Comparison of ENCODE assay signal across 7 mouse cellular contexts in the genomic region with DNA sequence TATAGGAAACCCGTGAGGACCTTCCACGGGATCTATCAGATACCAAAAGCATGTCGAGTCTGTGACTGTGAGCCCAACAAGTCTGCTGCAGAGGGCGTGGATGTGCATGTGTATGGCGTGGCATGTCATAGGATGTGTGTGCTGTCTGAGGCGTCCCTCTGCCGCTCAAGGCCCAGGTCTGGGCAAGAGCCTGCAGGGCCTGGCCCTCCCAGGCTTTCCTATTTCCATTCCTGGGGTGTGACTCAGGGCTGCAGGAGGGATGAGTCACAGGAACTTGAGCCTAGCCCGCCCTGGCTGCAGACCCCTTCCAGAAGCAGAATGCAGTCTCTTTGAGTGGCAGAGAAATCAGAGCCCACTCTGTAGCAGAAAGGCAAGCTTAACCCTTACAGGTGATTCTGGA. TPM values are rescaled to one million over a fixed set of nuclear protein-coding genes. Genes with fewer than 3 reads are reported as not detected.
DNase-seq lines count a peak whose midpoint lies in the region; ATAC-seq and TF ChIP-seq lines count a peak whose summit lies in the region.

No protein-coding gene starts in this region.

- H3K9ac ChIP-seq in midbrain, embryonic 11.5 days (ENCODE audit: low read length) = no peak overlapping the region
- H3K9ac ChIP-seq in heart, embryonic 12.5 days = peak overlapping the region; percentile 62
- 0 out of 2 replicates have a peak overlapping the region, but pooled peaks have one; percentile 41 for H3K9ac ChIP-seq in limb, embryonic 14.5 days (ENCODE audit: low read depth, low read length, severe bottlenecking)

- ATAC-seq in midbrain, embryonic 11.5 days (ENCODE audit: low FRiP score) = no peak
- no peak for ATAC-seq in heart, embryonic 12.5 days (ENCODE audit: insufficient number of reproducible peaks, low FRiP score)
- ATAC-seq in limb, embryonic 14.5 days (ENCODE audit: low FRiP score, low read depth) = no peak

- H3K4me1 ChIP-seq in midbrain, embryonic 10.5 days = peaks cover 89% of the 10 kb centered on the region
- H3K4me1 ChIP-seq in midbrain, embryonic 11.5 days (ENCODE audit: control insufficient read depth, insufficient read depth, low read length) = peaks cover 56% of the 10 kb centered on the region
- peaks cover 79% of the 10 kb centered on the region for H3K4me1 ChIP-seq in heart, embryonic 12.5 days (replicated peaks)
- H3K4me1 ChIP-seq in limb, embryonic 14.5 days (ENCODE audit: control insufficient read depth, insufficient read depth, low read length) = peaks cover 61% of the 10 kb centered on the region

- H3K4me3 ChIP-seq in midbrain, embryonic 10.5 days = peak overlapping the region; percentile 53
- no peak overlapping the region for H3K4me3 ChIP-seq in midbrain, embryonic 11.5 days (ENCODE audit: low read depth, low read length)
- H3K4me3 ChIP-seq in heart, embryonic 12.5 days = no peak overlapping the region
- H3K4me3 ChIP-seq in limb, embryonic 14.5 days (replicated peaks; ENCODE audit: low read length) = no peak overlapping the region

- peak overlapping the region; percentile 78; the same call in 1 of the 2 replicates for H3K27ac ChIP-seq in midbrain, embryonic 10.5 days (replicated peaks)
- H3K27ac ChIP-seq in midbrain, embryonic 11.5 days (ENCODE audit: low read depth, low read length) = no peak overlapping the region
- peak overlapping the region; percentile 97 for H3K27ac ChIP-seq in heart, embryonic 12.5 days (ENCODE audit: poor library complexity, severe bottlenecking)
- H3K27ac ChIP-seq in limb, embryonic 14.5 days (replicated peaks; ENCODE audit: low read depth, low read length) = peak overlapping the region; percentile 55; the same call in 1 of the 2 replicates

- peaks cover 9% of the 10 kb centered on the region for H3K27me3 ChIP-seq in midbrain, embryonic 10.5 days (ENCODE audit: low read depth, poor library complexity, severe bottlenecking)
- H3K27me3 ChIP-seq in midbrain, embryonic 11.5 days (ENCODE audit: control insufficient read depth, insufficient read depth, low read length) = peaks cover 4% of the 10 kb centered on the region; the same call in 1 of the 2 replicates
- no peaks in the 10 kb centered on the region for H3K27me3 ChIP-seq in heart, embryonic 12.5 days (replicated peaks)
- no peaks in the 10 kb centered on the region for H3K27me3 ChIP-seq in limb, embryonic 14.5 days (ENCODE audit: control insufficient read depth, insufficient read depth, low read length)

- no peaks in the 10 kb centered on the region for H3K9me3 ChIP-seq in midbrain, embryonic 10.5 days (replicated peaks)
- no peaks in the 10 kb centered on the region for H3K9me3 ChIP-seq in midbrain, embryonic 11.5 days (ENCODE audit: control insufficient read depth, low read length)
- no peaks in the 10 kb centered on the region for H3K9me3 ChIP-seq in heart, embryonic 12.5 days (replicated peaks)
- H3K9me3 ChIP-seq in limb, embryonic 14.5 days (ENCODE audit: control insufficient read depth, low read length) = no peaks in the 10 kb centered on the region

- H3K36me3 ChIP-seq in midbrain, embryonic 10.5 days = no peaks in the 10 kb centered on the region
- no peaks in the 10 kb centered on the region for H3K36me3 ChIP-seq in midbrain, embryonic 11.5 days (ENCODE audit: control insufficient read depth, insufficient read depth, low read length)
- H3K36me3 ChIP-seq in heart, embryonic 12.5 days = 0 out of 2 replicates have a peak, but pooled peaks cover under 1% of the 10 kb centered on the region
- no peaks in the 10 kb centered on the region for H3K36me3 ChIP-seq in limb, embryonic 14.5 days (ENCODE audit: control insufficient read depth, insufficient read depth, low read length)

- 75% methylated on average over 8 of the region's 8 CpGs for WGBS in midbrain, embryonic 10.5 days
- WGBS in midbrain, embryonic 11.5 days = 85% methylated on average over 8 of the region's 8 CpGs
- 36% methylated on average over 8 of the region's 8 CpGs for WGBS in heart, embryonic 12.5 days
- WGBS in limb, embryonic 14.5 days = 60% methylated on average over 8 of the region's 8 CpGs

- H3K4me2 ChIP-seq in midbrain, embryonic 11.5 days = no peak overlapping the region
- H3K4me2 ChIP-seq in heart, embryonic 12.5 days = peak overlapping the region; percentile 75
- H3K4me2 ChIP-seq in limb, embryonic 14.5 days (replicated peaks; ENCODE audit: low read depth, low read length, severe bottlenecking) = 0 out of 2 replicates have a peak overlapping the region, but pooled peaks have one; percentile 19

- TF ChIP-seq POLR2A in limb, embryonic 14.5 days (IDR thresholded peaks at IDR 0.05; ENCODE audit: borderline replicate concordance, extremely low read depth, insufficient read depth, insufficient read length) = no peak

- DNase-seq in midbrain, embryonic 10.5 days (ENCODE audit: low spot score) = no peak
- no peak for DNase-seq in midbrain, embryonic 11.5 days (ENCODE audit: low spot score, missing footprints)
- DNase-seq in adrenal gland, postnatal 36 days = peak; percentile 84 to 86
- DNase-seq in limb, embryonic 14.5 days (ENCODE audit: low spot score) = no peak
- no peak for DNase-seq in ovary, postnatal 14 days (ENCODE audit: low spot score)
- no peak for DNase-seq in thymus, postnatal 0 days (ENCODE audit: low spot score)

RNA-seq across cellular contexts. Expression of gene Cirbp, which starts 2.1 kb away (rescaled TPM):
- 91.8 and 135 TPM in 2 replicates for polyA plus RNA-seq in midbrain, embryonic 10.5 days (2016; fragmentation: Nextera tagmentation; extraction: Ambion mirVana)
- 81.5 and 87.1 TPM in 2 replicates for polyA plus RNA-seq in midbrain, embryonic 11.5 days (2014; fragmentation: Nextera tagmentation; extraction: Ambion mirVana)
- total RNA-seq in adrenal gland, postnatal 36 days (2021) = 100 to 1,000 TPM in 1 of 2 experiments, 10 to 100 TPM in 1; 35.0 to 104 TPM
- polyA plus RNA-seq in heart, embryonic 12.5 days (2016; fragmentation: Nextera tagmentation; extraction: Ambion mirVana) = 110 and 118 TPM in 2 replicates
- 286 and 289 TPM in 2 replicates for polyA plus RNA-seq in limb, embryonic 14.5 days (2012; rRNA removed)
- polyA plus RNA-seq in limb, embryonic 14.5 days (2014; fragmentation: Nextera tagmentation; extraction: Ambion mirVana) = 101 and 106 TPM in 2 replicates
- 226 and 376 TPM in 2 replicates for polyA plus RNA-seq in thymus, postnatal 0 days (2015; fragmentation: Nextera tagmentation; extraction: Ambion mirVana)

RNA-seq across cellular contexts. Expression of gene 1600002K03Rik, which starts 9.0 kb away (rescaled TPM):
- 10.6 and 11.2 TPM in 2 replicates for polyA plus RNA-seq in midbrain, embryonic 10.5 days (2016; fragmentation: Nextera tagmentation; extraction: Ambion mirVana)
- 8.0 and 8.7 TPM in 2 replicates for polyA plus RNA-seq in midbrain, embryonic 11.5 days (2014; fragmentation: Nextera tagmentation; extraction: Ambion mirVana)
- total RNA-seq in adrenal gland, postnatal 36 days (2021) = 10 to 100 TPM; 16.8 to 19.1 TPM
- 10.4 and 11.7 TPM in 2 replicates for polyA plus RNA-seq in heart, embryonic 12.5 days (2016; fragmentation: Nextera tagmentation; extraction: Ambion mirVana)
- 10.9 and 15.5 TPM in 2 replicates for polyA plus RNA-seq in limb, embryonic 14.5 days (2012; rRNA removed)
- 8.5 and 12.8 TPM in 2 replicates for polyA plus RNA-seq in limb, embryonic 14.5 days (2014; fragmentation: Nextera tagmentation; extraction: Ambion mirVana)
- polyA plus RNA-seq in thymus, postnatal 0 days (2015; fragmentation: Nextera tagmentation; extraction: Ambion mirVana) = 15.3 and 15.4 TPM in 2 replicates

RNA-seq across cellular contexts. Expression of gene Efna2, which starts 15.6 kb away (rescaled TPM):
- polyA plus RNA-seq in midbrain, embryonic 10.5 days (2016; fragmentation: Nextera tagmentation; extraction: Ambion mirVana) = 56.6 and 64.5 TPM in 2 replicates
- 78.1 and 91.7 TPM in 2 replicates for polyA plus RNA-seq in midbrain, embryonic 11.5 days (2014; fragmentation: Nextera tagmentation; extraction: Ambion mirVana)
- total RNA-seq in adrenal gland, postnatal 36 days (2021) = 1 to 10 TPM; 2.4 to 3.2 TPM
- 16.6 and 17.2 TPM in 2 replicates for polyA plus RNA-seq in heart, embryonic 12.5 days (2016; fragmentation: Nextera tagmentation; extraction: Ambion mirVana)
- 41.7 and 67.7 TPM in 2 replicates for polyA plus RNA-seq in limb, embryonic 14.5 days (2012; rRNA removed)
- polyA plus RNA-seq in limb, embryonic 14.5 days (2014; fragmentation: Nextera tagmentation; extraction: Ambion mirVana) = 31.5 and 38.6 TPM in 2 replicates
- 1.2 and 1.6 TPM in 2 replicates for polyA plus RNA-seq in thymus, postnatal 0 days (2015; fragmentation: Nextera tagmentation; extraction: Ambion mirVana)

RNA-seq across cellular contexts. Expression of gene Midn, which starts 15.6 kb away (rescaled TPM):
- 17.8 and 19.7 TPM in 2 replicates for polyA plus RNA-seq in midbrain, embryonic 10.5 days (2016; fragmentation: Nextera tagmentation; extraction: Ambion mirVana)
- 66.0 and 71.3 TPM in 2 replicates for polyA plus RNA-seq in midbrain, embryonic 11.5 days (2014; fragmentation: Nextera tagmentation; extraction: Ambion mirVana)
- 100 to 1,000 TPM; 104 to 188 TPM for total RNA-seq in adrenal gland, postnatal 36 days (2021)
- 25.9 and 28.9 TPM in 2 replicates for polyA plus RNA-seq in heart, embryonic 12.5 days (2016; fragmentation: Nextera tagmentation; extraction: Ambion mirVana)
- 108 and 161 TPM in 2 replicates for polyA plus RNA-seq in limb, embryonic 14.5 days (2012; rRNA removed)
- polyA plus RNA-seq in limb, embryonic 14.5 days (2014; fragmentation: Nextera tagmentation; extraction: Ambion mirVana) = 33.4 and 39.6 TPM in 2 replicates
- 13.1 and 18.8 TPM in 2 replicates for polyA plus RNA-seq in thymus, postnatal 0 days (2015; fragmentation: Nextera tagmentation; extraction: Ambion mirVana)

RNA-seq across cellular contexts. Expression of gene Cbarp, which starts 23.1 kb away (rescaled TPM):
- 7.8 and 9.3 TPM in 2 replicates for polyA plus RNA-seq in midbrain, embryonic 10.5 days (2016; fragmentation: Nextera tagmentation; extraction: Ambion mirVana)
- polyA plus RNA-seq in midbrain, embryonic 11.5 days (2014; fragmentation: Nextera tagmentation; extraction: Ambion mirVana) = 11.1 and 11.8 TPM in 2 replicates
- 100 to 1,000 TPM in 1 of 2 experiments, 10 to 100 TPM in 1; 57.5 to 205 TPM for total RNA-seq in adrenal gland, postnatal 36 days (2021)
- polyA plus RNA-seq in heart, embryonic 12.5 days (2016; fragmentation: Nextera tagmentation; extraction: Ambion mirVana) = 1.7 and 3.6 TPM in 2 replicates
- 28.9 and 36.0 TPM in 2 replicates for polyA plus RNA-seq in limb, embryonic 14.5 days (2012; rRNA removed)
- 7.5 and 9.3 TPM in 2 replicates for polyA plus RNA-seq in limb, embryonic 14.5 days (2014; fragmentation: Nextera tagmentation; extraction: Ambion mirVana)
- 3.5 and 4.3 TPM in 2 replicates for polyA plus RNA-seq in thymus, postnatal 0 days (2015; fragmentation: Nextera tagmentation; extraction: Ambion mirVana)

Comparison
In these comparisons a context has a peak if more than half of its experiments do, and no peak if none do; other contexts are left out.
1. DNase-seq: peak in adrenal gland, postnatal 36 days (2 of 2); none in midbrain, embryonic 10.5 days (single experiment), midbrain, embryonic 11.5 days (single experiment), limb, embryonic 14.5 days (single experiment), ovary, postnatal 14 days (single experiment) and thymus, postnatal 0 days (single experiment).